Mouse (Mus musculus) MEL (cell line): ENCODE measurements around the gene Pcdh8. TPM values are rescaled to one million over a fixed set of nuclear protein-coding genes. Genes with fewer than 3 reads are reported as not detected.

Experiments used
- DNase-seq: peaks from one replicate; pipeline ENCODE4 v3.0.0; 2011; ENCODE audit warnings: low read depth, low spot score
- H3K27ac ChIP-seq: 2 replicates; pipeline ENCODE4 v1.5.1; 2012; ENCODE audit warnings: low read depth, mild to moderate bottlenecking, control low read depth, low read length, moderate library complexity; ENCODE audit not compliant: control insufficient read depth
- H3K27me3 ChIP-seq, 2 experiments: fragments of 150-350 bp in 1 of 2; sonication (generic) in 1 of 2; 2 replicates each; pipeline ENCODE4 v1.6.1; 2012; ENCODE audit warnings: low read length in 2 of 2, mild to moderate bottlenecking in 2 of 2, improper control_type of control experiment in 1 of 2, moderate library complexity in 1 of 2; ENCODE audit not compliant: insufficient read depth in 2 of 2, control insufficient read depth in 1 of 2
- H3K36me3 ChIP-seq, 2 experiments: 2 replicates each; pipeline ENCODE4 v1.6.1; 2012 to 2014; ENCODE audit warnings: low read length in 2 of 2, improper control_type of control experiment in 1 of 2, inconsistent platforms in 1 of 2, mild to moderate bottlenecking in 1 of 2; ENCODE audit not compliant: insufficient read depth in 2 of 2, control insufficient read depth in 1 of 2
- H3K4me1 ChIP-seq, 2 experiments: fragments of 150-350 bp in 1 of 2; sonication (generic) in 1 of 2; 2 replicates each; pipeline ENCODE4 v1.6.1; 2012; ENCODE audit warnings: low read length in 2 of 2, improper control_type of control experiment in 1 of 2, mild to moderate bottlenecking in 1 of 2; ENCODE audit not compliant: insufficient read depth in 2 of 2, control insufficient read depth in 1 of 2
- H3K4me3 ChIP-seq, 2 experiments: fragments of 150-350 bp in 1 of 2; sonication (generic) in 1 of 2; 2 replicates each; pipeline ENCODE4 v1.5.1; 2012; ENCODE audit warnings: low read depth in 2 of 2, low read length in 2 of 2, mild to moderate bottlenecking in 2 of 2, moderate library complexity in 2 of 2, control low read depth in 1 of 2, improper control_type of control experiment in 1 of 2; ENCODE audit not compliant: control insufficient read depth in 1 of 2, insufficient read depth in 1 of 2
- H3K79me2 ChIP-seq: 2 replicates; pipeline ENCODE4 v1.6.1; 2012; ENCODE audit warnings: mild to moderate bottlenecking, low read length, moderate library complexity; ENCODE audit not compliant: control insufficient read depth, poor library complexity, insufficient read depth
- H3K9ac ChIP-seq: 2 replicates; pipeline ENCODE4 v1.6.1; 2012; ENCODE audit warnings: low read depth, mild to moderate bottlenecking, control low read depth, low read length, moderate library complexity; ENCODE audit not compliant: control insufficient read depth, poor library complexity, severe bottlenecking
- H3K9me3 ChIP-seq: fragments of 150-350 bp; sonication (generic); replicated peaks from 2 replicates; pipeline ENCODE4 v1.6.1; 2012; ENCODE audit warnings: mild to moderate bottlenecking, low read length, improper control_type of control experiment, moderate library complexity; ENCODE audit not compliant: insufficient read depth
- ETS1 ChIP-seq: IDR thresholded peaks from 2 replicates; pipeline ENCODE4 v1.6.1; 2012; ENCODE audit warnings: low read depth, mild to moderate bottlenecking, inconsistent platforms, low read length, improper control_type of control experiment, moderate library complexity
- GATA1 ChIP-seq: IDR thresholded peaks from 2 replicates; pipeline ENCODE4 v1.6.1; 2011; ENCODE audit warnings: low read depth, low read length, improper control_type of control experiment
- MAFK ChIP-seq: IDR thresholded peaks from 2 replicates; pipeline ENCODE4 v1.6.1; 2011; ENCODE audit warnings: low read depth, mild to moderate bottlenecking, low read length, improper control_type of control experiment, borderline replicate concordance
- MAX ChIP-seq: IDR thresholded peaks from 2 replicates; pipeline ENCODE4 v1.6.1; 2011; ENCODE audit warnings: low read length, improper control_type of control experiment
- POLR2AphosphoS2 ChIP-seq: IDR thresholded peaks from 2 replicates; pipeline ENCODE4 v1.6.1; 2011; ENCODE audit warnings: low read length, improper control_type of control experiment
- TAL1 ChIP-seq: IDR thresholded peaks from 2 replicates; pipeline ENCODE4 v1.6.1; 2012; ENCODE audit warnings: mild to moderate bottlenecking, inconsistent platforms, low read length, moderate library complexity, mixed read lengths
- ZMIZ1 ChIP-seq: IDR thresholded peaks from 2 replicates; pipeline ENCODE4 v1.6.1; 2012; ENCODE audit warnings: low read depth, mild to moderate bottlenecking, inconsistent platforms, low read length, improper control_type of control experiment, moderate library complexity
- polyA plus RNA-seq, 2 experiments: library from polyadenylated mRNA; stranded (reverse) in 1 of 2; unstranded in 1 of 2; fragments of >175 nt in 1 of 2; fragments of >200 nt in 1 of 2; gene quantifications; 2 replicates each; pipeline versions ENCODE4 v1.2.1 to v1.2.4; 2012; ENCODE audit warnings: low replicate concordance in 2 of 2, low read depth in 1 of 2; ENCODE audit not compliant: insufficient read length in 2 of 2, insufficient read depth in 1 of 2, missing spikeins in 1 of 2
- total RNA-seq: library from RNA; depleted of rRNA; stranded (reverse); fragments of 300-350 nt; gene quantifications from 2 replicates; pipeline ENCODE4 v1.2.3, GENCODE M21; 2012; rRNA removed

The Pcdh8 gene
- total and polyA plus RNA-seq, 3 experiments, result not detected

DNA sequence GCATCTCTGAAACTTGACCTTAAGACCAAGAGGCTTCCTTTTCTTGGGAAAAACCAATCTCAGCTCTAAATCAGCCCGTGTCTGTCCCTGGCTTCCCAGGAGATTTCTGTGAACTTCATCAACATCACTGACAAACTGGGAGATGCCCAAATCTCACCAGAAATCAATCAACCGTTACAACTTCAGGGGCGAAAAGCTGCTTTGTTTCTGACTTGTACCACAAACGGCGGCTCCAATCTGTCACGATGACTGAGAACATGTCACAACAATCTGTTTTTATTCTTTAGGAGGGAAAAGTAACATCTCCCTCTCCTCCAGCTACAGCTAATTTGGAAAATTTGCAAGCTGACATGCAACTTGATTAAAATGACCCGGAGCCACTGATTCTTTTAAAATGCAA is 48.9 kb downstream of the Pcdh8 start:
- no peaks in the 10 kb centered on the region for H3K79me2 ChIP-seq
- no peaks in the 10 kb centered on the region for H3K27me3 ChIP-seq
- DNase-seq, result no peak
- H3K27ac ChIP-seq, result no peak overlapping the region
- no peaks in the 10 kb centered on the region for H3K36me3 ChIP-seq
- H3K4me3 ChIP-seq, result no peak overlapping the region
- no peaks in the 10 kb centered on the region for H3K9me3 ChIP-seq
- H3K4me1 ChIP-seq, result no peaks in the 10 kb centered on the region
- no peak overlapping the region for H3K9ac ChIP-seq
- TF ChIP-seq TAL1 (no peak), MAFK (no peak), GATA1 (no peak), ETS1 (no peak), ZMIZ1 (no peak), POLR2AphosphoS2 (no peak), MAX (no peak)

Other genes starting within 250 kb of the Pcdh8 start
- gene Sugt1, start 183.6 kb downstream of the Pcdh8 start, total RNA-seq, result 175 and 182 TPM in 2 replicates
- 100 to 1,000 TPM; 135 to 616 TPM for gene Sugt1, start 183.6 kb downstream of the Pcdh8 start, polyA plus RNA-seq
- gene Cnmd, start 109.1 kb downstream of the Pcdh8 start, total RNA-seq, result not detected in 2 replicates
- not detected for gene Cnmd, start 109.1 kb downstream of the Pcdh8 start, polyA plus RNA-seq
- not detected in 2 replicates for gene Olfm4, start 212.8 kb upstream of the Pcdh8 start, total RNA-seq
- not detected for gene Olfm4, start 212.8 kb upstream of the Pcdh8 start, polyA plus RNA-seq